Mouse (Mus musculus): ENCODE data around the gene Sgce. TPM values are rescaled to one million over a fixed set of nuclear protein-coding genes. Genes with fewer than 3 reads are reported as not detected.

Sgce gene
- polyA plus RNA-seq, 1 experiment from 2014 or later = 61.4 TPM

DNA sequence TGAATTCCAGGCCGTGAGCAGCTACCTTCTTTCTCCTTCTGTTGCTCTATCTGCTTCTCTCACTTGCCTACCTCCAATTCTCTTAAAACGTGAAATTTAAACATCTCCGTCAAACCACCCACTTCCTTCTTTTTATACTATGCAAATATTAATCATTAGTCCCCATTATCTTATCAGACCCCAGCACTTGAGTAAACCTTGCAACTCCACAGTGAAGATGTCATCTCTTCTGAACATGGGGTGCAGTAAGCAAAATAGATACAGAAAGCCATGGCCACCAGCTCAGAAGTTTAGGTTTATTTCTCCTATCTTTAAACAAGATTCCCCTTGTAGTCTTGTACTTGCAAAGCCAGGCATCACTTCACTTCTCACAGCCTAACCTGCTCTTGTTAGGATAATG lies 99.7 kb downstream of the Sgce start:
- Histone ChIP-seq H3K27me3 (ENCODE audit: control insufficient read depth, insufficient read depth, low read depth, low read length) (no peaks in the 10 kb centered on the region), H3K9me3 (replicated peaks; ENCODE audit: control insufficient read depth, low read length, poor library complexity, severe bottlenecking) (no peaks in the 10 kb centered on the region), H3K27ac (ENCODE audit: low read length) (no peak overlapping the region), H3K9ac (ENCODE audit: low read depth, low read length) (no peak overlapping the region), H3K4me2 (ENCODE audit: low read length) (no peak overlapping the region), H3K36me3 (ENCODE audit: control insufficient read depth, insufficient read depth, low read length) (peaks cover under 1% of the 10 kb centered on the region; the same call in 1 of the 2 replicates), H3K4me3 (ENCODE audit: low read depth, low read length) (no peak overlapping the region), H3K4me1 (ENCODE audit: control insufficient read depth, insufficient read depth, low read length) (no peaks in the 10 kb centered on the region)
- no peak for ATAC-seq
- WGBS = 87% methylated on average over 3 of the region's 3 CpGs

DNA sequence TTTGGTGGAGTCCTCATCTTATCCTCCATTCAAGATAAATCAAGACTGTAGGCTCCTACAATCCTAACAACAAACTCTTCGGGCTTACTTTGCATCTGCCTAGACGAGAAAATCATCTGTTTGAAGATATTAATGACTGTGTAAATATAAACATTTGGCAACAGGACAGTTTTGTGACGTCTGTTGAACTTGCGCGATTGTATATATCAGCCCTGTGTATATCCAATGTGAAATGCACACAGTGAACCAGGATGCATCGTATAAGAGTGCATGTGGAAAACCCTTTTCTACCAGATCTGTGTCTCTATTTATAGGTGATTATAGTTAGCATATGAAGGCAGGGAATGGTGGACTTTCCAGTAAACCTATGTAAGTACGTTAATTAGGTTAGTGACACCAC lies 104.9 kb downstream of the Sgce start:
- Histone ChIP-seq H3K27me3 (ENCODE audit: control insufficient read depth, insufficient read depth, low read depth, low read length) (no peaks in the 10 kb centered on the region), H3K4me1 (ENCODE audit: control insufficient read depth, insufficient read depth, low read length) (no peaks in the 10 kb centered on the region), H3K4me2 (ENCODE audit: low read length) (no peak overlapping the region), H3K36me3 (ENCODE audit: control insufficient read depth, insufficient read depth, low read length) (peaks cover 9% of the 10 kb centered on the region), H3K9ac (ENCODE audit: low read depth, low read length) (no peak overlapping the region), H3K4me3 (ENCODE audit: low read depth, low read length) (no peak overlapping the region), H3K9me3 (replicated peaks; ENCODE audit: control insufficient read depth, low read length, poor library complexity, severe bottlenecking) (no peaks in the 10 kb centered on the region), H3K27ac (ENCODE audit: low read length) (no peak overlapping the region)
- 96% methylated on average over 7 of the region's 7 CpGs for WGBS
- no peak for ATAC-seq

- no peak for ATAC-seq
- 0 out of 2 replicates have a peak, but pooled peaks cover 2% of the 10 kb centered on the region for H3K36me3 ChIP-seq (ENCODE audit: control insufficient read depth, insufficient read depth, low read length)
- WGBS = 74% methylated on average over 1 of the region's 1 CpGs
- H3K27me3 ChIP-seq (ENCODE audit: control insufficient read depth, insufficient read depth, low read depth, low read length) = no peaks in the 10 kb centered on the region
- no peak overlapping the region for H3K4me2 ChIP-seq (ENCODE audit: low read length)
- no peak overlapping the region for H3K4me3 ChIP-seq (ENCODE audit: low read depth, low read length)
- no peak overlapping the region for H3K9ac ChIP-seq (ENCODE audit: low read depth, low read length)
- no peaks in the 10 kb centered on the region for H3K9me3 ChIP-seq (replicated peaks; ENCODE audit: control insufficient read depth, low read length, poor library complexity, severe bottlenecking)
- no peaks in the 10 kb centered on the region for H3K4me1 ChIP-seq (ENCODE audit: control insufficient read depth, insufficient read depth, low read length)
- H3K27ac ChIP-seq (ENCODE audit: low read length) = no peak overlapping the region
Observed at GRCm38 (mm10) chr6:4634804-4635203, 112.2 kb downstream of the Sgce start.

DNA sequence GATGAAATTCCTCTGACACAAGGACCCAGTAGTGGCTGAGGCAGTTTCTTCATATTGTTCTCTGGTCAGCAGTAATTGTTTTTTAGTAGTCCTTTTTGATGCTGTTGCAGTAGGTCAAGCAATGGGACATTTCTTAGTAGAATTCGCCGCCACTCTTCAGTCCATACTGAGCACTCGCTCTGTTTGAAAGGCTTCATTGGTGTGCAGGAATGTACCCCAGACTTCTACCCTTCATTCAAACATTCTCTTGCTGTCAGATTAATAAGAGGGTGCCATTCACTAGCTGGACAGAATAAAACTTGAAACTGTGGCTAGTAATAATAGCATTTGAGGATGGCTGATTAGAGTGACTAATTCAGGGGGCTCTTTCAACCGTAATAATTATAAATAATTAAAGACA lies 113.8 kb downstream of the Sgce start:
- no peak overlapping the region for H3K4me2 ChIP-seq (ENCODE audit: low read length)
- H3K27ac ChIP-seq (ENCODE audit: low read length) = no peak overlapping the region
- no peak overlapping the region for H3K4me3 ChIP-seq (ENCODE audit: low read depth, low read length)
- no peaks in the 10 kb centered on the region for H3K4me1 ChIP-seq (ENCODE audit: control insufficient read depth, insufficient read depth, low read length)
- no peaks in the 10 kb centered on the region for H3K27me3 ChIP-seq (ENCODE audit: control insufficient read depth, insufficient read depth, low read depth, low read length)
- 29% methylated on average over 4 of the region's 4 CpGs for WGBS
- 0 out of 2 replicates have a peak, but pooled peaks cover 2% of the 10 kb centered on the region for H3K36me3 ChIP-seq (ENCODE audit: control insufficient read depth, insufficient read depth, low read length)
- H3K9me3 ChIP-seq (replicated peaks; ENCODE audit: control insufficient read depth, low read length, poor library complexity, severe bottlenecking) = no peaks in the 10 kb centered on the region
- no peak for ATAC-seq
- no peak overlapping the region for H3K9ac ChIP-seq (ENCODE audit: low read depth, low read length)

DNA sequence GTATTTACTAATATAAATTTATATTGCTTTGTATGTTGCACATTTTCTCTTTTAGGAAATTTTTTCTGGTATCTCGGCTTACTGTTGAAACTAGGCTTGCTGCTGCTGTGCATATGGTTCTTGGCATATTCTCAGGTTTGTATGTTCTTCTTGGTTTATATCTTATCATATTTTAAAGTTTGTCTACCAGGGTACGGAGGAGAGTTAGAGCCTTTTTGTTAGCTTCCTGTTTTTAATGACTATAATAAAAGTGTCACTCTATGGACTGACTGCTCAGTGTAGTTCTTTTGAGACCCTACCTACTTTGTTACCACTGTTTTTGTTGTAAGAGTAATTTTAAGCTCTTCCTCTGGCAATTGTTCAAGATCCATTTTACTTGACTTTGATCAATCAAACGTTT lies 115.5 kb downstream of the Sgce start:
- Histone ChIP-seq H3K4me3 (ENCODE audit: low read depth, low read length) (no peak overlapping the region), H3K36me3 (ENCODE audit: control insufficient read depth, insufficient read depth, low read length) (0 out of 2 replicates have a peak, but pooled peaks cover 2% of the 10 kb centered on the region), H3K9me3 (replicated peaks; ENCODE audit: control insufficient read depth, low read length, poor library complexity, severe bottlenecking) (no peaks in the 10 kb centered on the region), H3K4me1 (ENCODE audit: control insufficient read depth, insufficient read depth, low read length) (no peaks in the 10 kb centered on the region), H3K9ac (ENCODE audit: low read depth, low read length) (no peak overlapping the region), H3K27me3 (ENCODE audit: control insufficient read depth, insufficient read depth, low read depth, low read length) (no peaks in the 10 kb centered on the region), H3K4me2 (ENCODE audit: low read length) (no peak overlapping the region), H3K27ac (ENCODE audit: low read length) (no peak overlapping the region)
- ATAC-seq = no peak
- WGBS = 66% methylated on average over 3 of the region's 3 CpGs

Other genes starting within 250 kb of the Sgce start
- 62.8 and 78.9 TPM in 2 replicates for gene Col1a2, start 242.4 kb downstream of the Sgce start, polyA plus RNA-seq (2015; fragmentation: Nextera tagmentation; extraction: Ambion mirVana)
- 48.6 and 49.4 TPM in 2 replicates for gene Casd1, start 146.4 kb downstream of the Sgce start, polyA plus RNA-seq (2015; fragmentation: Nextera tagmentation; extraction: Ambion mirVana)
- 6.3 and 7.9 TPM in 2 replicates for gene Peg10, start 99 bp upstream of the Sgce start, polyA plus RNA-seq (2015; fragmentation: Nextera tagmentation; extraction: Ambion mirVana)
- 37.4 and 45.4 TPM in 2 replicates for gene Ppp1r9a, start 155.7 kb upstream of the Sgce start, polyA plus RNA-seq (2015; fragmentation: Nextera tagmentation; extraction: Ambion mirVana)

Data from midbrain, embryonic 16.5 days (tissue).